Mouse (Mus musculus) retina, embryonic 14.5 days (tissue): ENCODE data around the gene Clk1.

Experiments used
- DNase-seq: peaks from one replicate; pipeline ENCODE4 v3.0.0-alpha.2; 2015; ENCODE audit warnings: low spot score

The Clk1 gene

DNA sequence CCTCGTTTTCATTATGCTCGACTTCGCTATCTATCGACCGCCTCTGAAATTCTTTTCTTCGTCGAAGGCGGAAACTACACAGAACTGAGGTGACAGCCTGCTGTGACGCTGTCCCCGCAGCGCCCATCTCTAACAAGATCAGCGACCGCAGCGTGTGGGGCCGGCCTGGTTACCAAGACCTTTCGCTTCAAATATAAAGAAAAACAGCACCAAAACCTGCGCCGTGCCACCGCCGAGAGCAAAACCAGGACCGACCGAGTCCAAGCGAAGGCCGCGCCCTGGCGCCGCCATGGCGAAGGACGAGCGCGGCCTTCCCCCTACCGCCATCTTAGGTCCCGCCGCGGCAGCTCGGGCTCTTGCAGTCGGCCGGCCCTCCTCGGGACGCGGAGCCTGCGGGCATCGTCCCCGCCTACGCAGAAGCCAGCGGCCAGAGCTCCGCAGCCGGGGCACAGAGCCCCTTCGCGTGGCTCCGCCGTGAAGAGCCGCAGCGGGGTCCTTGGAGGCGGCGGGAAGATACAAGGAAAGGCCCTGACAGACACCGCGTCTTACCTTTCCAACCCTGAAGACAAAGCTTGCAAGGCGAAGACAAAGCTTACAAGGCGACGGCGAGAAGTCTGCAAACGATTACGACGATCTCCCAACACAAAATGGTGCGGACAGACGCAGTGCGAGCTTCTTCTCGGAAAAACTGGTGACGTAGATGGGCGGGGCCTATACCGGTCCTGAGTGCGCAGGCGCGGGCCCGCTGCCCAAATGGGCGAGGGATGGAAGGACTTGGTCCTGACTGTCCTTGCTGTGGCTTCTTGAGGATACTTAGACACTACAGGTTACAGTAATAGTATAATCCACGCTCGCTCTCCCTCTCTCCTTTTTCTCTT, at the start of gene Clk1:
Gene Clk1 (minus strand): TSS at position 696 of the 878 bp plus-strand sequence.
- DNase-seq: peak; percentile 98

GRCm38 (mm10) chr1:58465561-58465960, 41.7 kb upstream of the Clk1 start:
- DNase-seq: no peak

DNA sequence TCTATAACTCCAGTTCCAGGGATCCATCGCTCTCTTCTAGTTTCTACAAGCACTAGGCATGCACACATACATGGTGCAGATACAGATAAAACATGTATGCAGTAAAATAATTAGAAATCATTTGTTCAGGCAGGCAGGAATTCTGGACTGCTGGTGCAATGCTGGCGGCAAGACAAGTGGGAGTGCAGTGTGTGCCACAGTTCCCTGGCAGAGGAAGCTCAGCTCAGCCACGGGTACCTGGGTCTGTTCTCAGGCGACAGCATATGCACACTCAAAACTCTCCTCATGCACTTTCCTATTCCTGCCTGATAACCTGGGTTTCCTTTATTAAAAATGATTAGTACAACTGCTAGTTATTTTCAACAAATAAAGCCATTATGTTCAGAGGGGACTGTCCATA, 41.2 kb upstream of the Clk1 start:
- DNase-seq: no peak

- DNase-seq: no peak
These were observed 40.1 kb upstream of the Clk1 start for GRCm38 (mm10) chr1:58463935-58464334.

DNA sequence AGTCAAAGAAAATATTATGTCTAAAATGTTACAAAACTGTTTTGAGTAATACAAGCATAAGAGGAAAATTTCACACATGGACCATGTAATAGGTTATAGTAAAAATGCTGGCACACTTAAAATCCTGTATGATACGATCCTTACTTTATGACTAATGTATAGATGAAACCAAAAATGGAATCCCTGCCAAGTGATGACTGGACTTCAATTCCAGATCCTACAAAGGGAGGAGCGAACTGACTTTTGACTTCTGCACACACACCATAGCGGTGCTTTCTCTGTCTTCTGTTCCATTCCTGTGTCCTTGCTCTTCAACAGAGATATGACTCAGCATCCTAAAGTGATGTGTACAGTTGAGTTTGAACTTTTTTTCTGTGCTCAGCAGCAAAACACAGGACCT, 36.7 kb upstream of the Clk1 start:
- no peak for DNase-seq

- no peak for DNase-seq
These were observed 35.0 kb upstream of the Clk1 start for GRCm38 (mm10) chr1:58458867-58459266.

GRCm38 (mm10) chr1:58458175-58458574, 34.3 kb upstream of the Clk1 start:
- no peak for DNase-seq

GRCm38 (mm10) chr1:58454316-58454715, 30.4 kb upstream of the Clk1 start:
- DNase-seq: no peak

DNA sequence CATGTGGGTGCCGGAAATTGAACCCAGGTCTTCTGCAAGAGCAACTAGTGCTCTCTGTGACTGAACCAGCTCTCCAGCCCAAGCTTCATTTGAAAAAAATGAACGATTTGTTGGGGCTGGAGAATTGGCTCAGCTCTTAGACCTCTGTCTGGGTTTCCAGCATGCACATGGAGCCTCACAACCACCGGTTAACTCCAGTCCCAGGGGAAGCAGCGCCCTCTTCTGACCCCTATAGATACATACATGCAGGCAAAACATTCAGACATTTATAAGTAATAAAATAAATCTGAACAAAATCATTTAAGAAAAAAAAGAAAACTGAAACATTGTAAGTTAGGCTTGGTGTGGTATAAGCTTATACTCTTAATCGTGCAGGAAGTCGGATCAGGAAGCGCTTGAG, 24.5 kb upstream of the Clk1 start:
- DNase-seq: peak; percentile 3

DNA sequence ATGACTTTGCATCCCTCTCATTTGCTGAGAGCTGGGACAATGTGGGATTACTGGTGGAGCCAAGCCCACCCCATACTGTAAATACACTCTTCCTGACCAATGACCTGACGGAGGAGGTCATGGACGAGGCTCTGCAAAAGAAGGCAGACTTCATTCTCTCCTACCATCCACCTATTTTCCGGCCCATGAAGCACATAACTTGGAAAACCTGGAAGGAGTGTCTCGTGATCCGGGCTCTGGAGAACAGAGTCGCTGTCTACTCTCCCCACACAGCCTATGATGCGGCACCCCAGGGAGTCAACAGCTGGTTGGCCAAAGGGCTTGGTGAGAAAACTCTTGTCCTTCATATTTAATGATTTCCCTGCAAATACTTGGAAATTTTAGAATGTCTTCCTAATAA, 23.9 kb upstream of the Clk1 start:
- no peak for DNase-seq

- DNase-seq: no peak
These were observed 22.0 kb upstream of the Clk1 start for GRCm38 (mm10) chr1:58445861-58446260.

GRCm38 (mm10) chr1:58445143-58445722, 21.4 kb upstream of the Clk1 start, which contains the start of the genes Nif3l1 and Ppil3:
TSS of gene Nif3l1 (plus strand) at chr1:58445151.
TSS of gene Ppil3 (minus strand) at chr1:58445486.
- peak; percentile 83 for DNase-seq

DNA sequence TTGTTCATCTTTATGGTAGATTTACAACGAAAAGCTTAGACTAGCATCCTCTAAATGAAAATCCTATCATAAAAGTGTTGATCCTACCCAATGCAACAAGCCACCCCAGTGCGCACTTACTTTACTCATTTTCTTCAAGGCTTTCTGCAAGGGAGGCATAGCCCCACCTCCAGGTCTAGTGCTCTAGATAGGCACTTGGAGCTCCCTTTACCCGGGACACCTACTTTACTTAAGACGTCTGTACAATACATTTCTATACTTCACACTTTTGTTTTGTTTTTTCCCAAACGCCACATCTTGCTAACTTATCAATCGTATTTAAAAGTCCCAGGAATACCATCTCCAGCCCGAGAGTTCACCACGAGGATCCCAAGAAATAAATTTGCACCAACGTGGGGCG, 20.8 kb upstream of the Clk1 start:
- no peak for DNase-seq

DNA sequence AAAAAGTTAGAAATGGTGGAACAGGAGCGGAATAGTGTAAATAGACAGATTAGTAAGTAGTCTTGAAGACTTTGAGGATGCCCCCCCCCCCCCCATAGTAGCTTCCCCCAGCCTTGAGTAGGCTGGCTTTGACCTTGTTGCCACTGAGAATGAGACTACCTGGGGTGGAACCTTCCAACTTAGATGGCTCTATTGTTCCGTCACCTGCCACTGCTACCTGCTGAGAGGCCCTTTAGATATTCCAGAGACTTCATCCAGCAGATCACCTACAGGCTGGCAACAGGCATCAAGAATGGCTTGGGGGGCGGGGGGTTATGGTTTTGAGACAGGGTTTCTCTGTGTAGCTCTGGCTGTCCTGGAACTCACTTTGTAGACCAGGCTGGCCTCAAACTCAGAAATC, 685 bp upstream of the Clk1 start:
- no peak for DNase-seq

DNA sequence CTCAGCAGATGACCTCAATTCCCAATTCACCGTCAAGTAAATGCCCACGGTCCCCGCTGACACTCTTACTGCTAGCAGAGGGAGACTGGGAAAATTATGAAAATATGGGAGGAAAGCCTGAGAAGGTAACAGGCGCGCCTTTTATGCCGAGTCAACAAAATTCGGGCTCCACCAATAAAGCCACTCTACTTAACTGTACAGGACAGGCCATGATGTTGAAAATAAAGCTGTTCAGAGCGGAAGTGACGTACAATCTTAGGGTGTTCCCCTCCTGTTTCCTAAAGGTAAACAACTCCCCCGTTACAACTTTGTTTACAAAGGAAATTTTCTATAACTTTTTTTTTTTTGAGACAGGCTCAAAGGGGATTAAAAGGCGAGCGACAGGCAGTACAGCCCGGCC, 987 bp downstream of the Clk1 start:
- DNase-seq: peak; percentile 74

GRCm38 (mm10) chr1:58420961-58421360, 2.9 kb downstream of the Clk1 start:
- no peak for DNase-seq

- DNase-seq: no peak
These were observed 3.8 kb downstream of the Clk1 start for GRCm38 (mm10) chr1:58420032-58420431.

GRCm38 (mm10) chr1:58416048-58416447, 7.8 kb downstream of the Clk1 start:
- no peak for DNase-seq

GRCm38 (mm10) chr1:58415442-58415841, 8.4 kb downstream of the Clk1 start:
- DNase-seq: no peak

DNA sequence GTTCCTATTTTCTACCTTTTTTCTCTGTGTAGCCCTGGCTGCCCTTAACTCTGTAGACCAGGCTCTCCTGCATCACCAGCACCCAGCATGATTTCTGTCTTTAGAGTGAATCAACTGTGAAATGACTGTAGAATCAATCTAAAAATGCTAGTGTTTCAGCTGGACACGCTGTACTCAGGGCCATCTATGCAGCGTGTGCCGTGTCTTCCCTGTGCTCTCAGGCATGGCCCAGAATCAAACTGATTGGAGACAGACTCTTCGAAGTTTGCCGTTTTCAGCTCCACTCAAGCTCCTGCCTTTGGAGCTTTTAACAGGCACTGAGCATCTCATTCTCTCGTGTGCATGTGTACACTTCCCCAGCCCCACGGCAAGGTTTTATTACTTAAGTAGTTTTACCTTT, 13.1 kb downstream of the Clk1 start:
- DNase-seq: no peak

GRCm38 (mm10) chr1:58410198-58410588, 13.7 kb downstream of the Clk1 start:
- DNase-seq: no peak

DNA sequence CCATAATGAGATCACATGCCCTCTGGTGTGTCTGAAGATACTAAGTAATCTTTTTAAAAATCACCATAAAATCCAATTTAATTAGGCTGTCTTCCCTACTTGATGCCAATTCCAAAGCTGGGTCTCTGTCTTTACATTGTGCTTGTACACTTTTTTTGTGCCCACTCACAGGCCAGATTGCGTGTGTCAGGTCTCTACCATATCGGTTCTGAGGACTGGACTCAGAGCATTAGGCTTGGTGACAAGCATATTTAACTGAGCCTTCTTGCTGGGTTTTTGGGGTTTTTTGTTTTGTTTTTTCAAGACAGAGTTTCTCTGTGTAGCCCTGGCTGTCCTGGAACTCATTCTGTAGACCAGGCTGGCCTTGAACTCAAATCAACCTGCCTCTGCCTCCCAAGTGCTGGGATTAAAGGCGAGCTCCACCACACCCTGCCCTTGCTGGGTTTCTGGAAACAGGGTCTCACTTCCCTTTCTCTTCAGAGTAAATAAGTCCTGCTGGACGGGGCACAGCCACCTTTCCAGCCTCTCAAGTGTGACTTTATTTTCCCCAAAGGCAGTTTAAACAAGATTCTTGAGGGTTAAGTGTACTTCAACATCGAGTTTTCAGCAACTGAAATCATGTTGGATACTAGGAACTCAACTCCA, 14.2 kb downstream of the Clk1 start:
- no peak for DNase-seq

- DNase-seq: no peak
These were observed 15.7 kb downstream of the Clk1 start for GRCm38 (mm10) chr1:58408141-58408540.
